Mouse (Mus musculus) MN1 (cell line): Measurements from ENCODE around the gene Gabrb1.

Experiments used
- DNase-seq: peaks from one replicate; pipeline ENCODE4 v3.0.0-alpha.2; 2016; ENCODE audit warnings: low spot score

The Gabrb1 gene

GRCm38 (mm10) chr5:71657482-71658114 lies at the start of gene Gabrb1:
Gabrb1 (plus strand) TSS chr5:71658113.
- no peak for DNase-seq

GRCm38 (mm10) chr5:71608735-71609134 lies 49.2 kb upstream of the Gabrb1 start:
- no peak for DNase-seq

- no peak for DNase-seq
Measured at GRCm38 (mm10) chr5:71614311-71614710, 43.6 kb upstream of the Gabrb1 start.

GRCm38 (mm10) chr5:71616734-71617133 lies 41.2 kb upstream of the Gabrb1 start:
- DNase-seq: no peak

- DNase-seq: no peak
Measured at GRCm38 (mm10) chr5:71627820-71628219, 30.1 kb upstream of the Gabrb1 start.

- DNase-seq: no peak
Measured at GRCm38 (mm10) chr5:71639804-71640203, 18.1 kb upstream of the Gabrb1 start.

GRCm38 (mm10) chr5:71648108-71648507 lies 9.8 kb upstream of the Gabrb1 start:
- DNase-seq: no peak

GRCm38 (mm10) chr5:71654056-71654455 lies 3.9 kb upstream of the Gabrb1 start:
- no peak for DNase-seq

- DNase-seq: no peak
Measured at GRCm38 (mm10) chr5:71656771-71657170, 1.1 kb upstream of the Gabrb1 start.

GRCm38 (mm10) chr5:71658115-71658497 lies 193 bp downstream of the Gabrb1 start, which contains the start of gene Gabra4:
Gabra4 (minus strand) TSS chr5:71658308.
- DNase-seq: no peak

- DNase-seq: no peak
Measured at GRCm38 (mm10) chr5:71665593-71665992, 7.7 kb downstream of the Gabrb1 start.

GRCm38 (mm10) chr5:71699696-71700467 lies 42.0 kb downstream of the Gabrb1 start:
- DNase-seq: no peak

GRCm38 (mm10) chr5:71700468-71701272 lies 42.8 kb downstream of the Gabrb1 start:
- DNase-seq: no peak

- DNase-seq: no peak
Measured at GRCm38 (mm10) chr5:71701273-71701614, 43.3 kb downstream of the Gabrb1 start.

GRCm38 (mm10) chr5:71732931-71733792 lies 75.2 kb downstream of the Gabrb1 start:
- no peak for DNase-seq

GRCm38 (mm10) chr5:71747411-71747810 lies 89.5 kb downstream of the Gabrb1 start:
- no peak for DNase-seq

GRCm38 (mm10) chr5:71753966-71754365 lies 96.1 kb downstream of the Gabrb1 start:
- no peak for DNase-seq

GRCm38 (mm10) chr5:71761105-71761504 lies 103.2 kb downstream of the Gabrb1 start:
- no peak for DNase-seq

GRCm38 (mm10) chr5:71781514-71782179 lies 123.7 kb downstream of the Gabrb1 start:
- DNase-seq: no peak

- DNase-seq: no peak
Measured at GRCm38 (mm10) chr5:71822862-71823261, 164.9 kb downstream of the Gabrb1 start.

- no peak for DNase-seq
Measured at GRCm38 (mm10) chr5:71828342-71828741, 170.4 kb downstream of the Gabrb1 start.
